Mouse (Mus musculus) kidney, embryonic 14.5 days (tissue): ENCODE results near the gene Rnf34. TPM values are rescaled to one million over a fixed set of nuclear protein-coding genes. Genes with fewer than 3 reads are reported as not detected.
A peak's percentile ranks its signal among the peaks of the same experiment; 100 is the strongest.

Experiments
- ATAC-seq: fragments of 200-750 bp; cut with Nextera tagmentation; 2 replicates; pipeline ENCODE4 v1.8.0; 2017; ENCODE audit warnings: moderate number of reproducible peaks, mild to moderate bottlenecking, moderate TSS enrichment, moderate library complexity; ENCODE audit not compliant: low FRiP score, low TSS enrichment
- H3K27ac ChIP-seq: fragments of 300-500 bp; sonication (generic); 2 replicates; pipeline ENCODE4 v1.5.1; 2014; ENCODE audit warnings: low read depth, mild to moderate bottlenecking, low read length, moderate library complexity, mixed read lengths
- H3K27me3 ChIP-seq: fragments of 300-500 bp; sonication (generic); 2 replicates; pipeline ENCODE4 v1.6.1; 2014; ENCODE audit warnings: mild to moderate bottlenecking, low read length; ENCODE audit not compliant: control insufficient read depth, insufficient read depth
- H3K36me3 ChIP-seq: fragments of 300-500 bp; sonication (generic); 2 replicates; pipeline ENCODE4 v1.6.1; 2014; ENCODE audit warnings: low read length, mixed read lengths; ENCODE audit not compliant: control insufficient read depth, insufficient read depth
- H3K4me1 ChIP-seq: fragments of 300-500 bp; sonication (generic); 2 replicates; pipeline ENCODE4 v1.6.1; 2014; ENCODE audit warnings: low read length, mixed read lengths; ENCODE audit not compliant: control insufficient read depth, insufficient read depth
- H3K4me2 ChIP-seq: fragments of 300-500 bp; sonication (generic); replicated peaks from 2 replicates; pipeline ENCODE4 v1.6.1; 2014; ENCODE audit warnings: low read depth, mild to moderate bottlenecking, low read length
- H3K4me3 ChIP-seq: fragments of 300-500 bp; sonication (generic); 2 replicates; pipeline ENCODE4 v1.5.1; 2014; ENCODE audit warnings: mild to moderate bottlenecking, low read length
- H3K9ac ChIP-seq: fragments of 300-500 bp; sonication (generic); 2 replicates; pipeline ENCODE4 v1.6.1; 2014; ENCODE audit warnings: low read depth, mild to moderate bottlenecking, low read length, moderate library complexity
- H3K9me3 ChIP-seq: fragments of 300-500 bp; sonication (generic); 2 replicates; pipeline ENCODE4 v1.6.1; 2016; ENCODE audit warnings: low read length; ENCODE audit not compliant: control insufficient read depth
- WGBS: fragments of 180-500 bp; shearing (Covaris S2); extraction: QIAGEN DNeasy Blood & Tissue Kit; methylation state at CpG from one replicate; pipeline ENCODE4 v1.1.7; 2014; 5-methylcytosine and 5-hydroxymethylcytosine counted together
- polyA plus RNA-seq: library from polyadenylated mRNA; unstranded; fragments of >200 nt; fragmentation: Nextera tagmentation; extraction: Ambion mirVana; gene quantifications from 2 replicates; pipeline ENCODE4 v1.2.1, GENCODE M21; 2014

The Rnf34 gene
- polyA plus RNA-seq, 1 experiment from 2014 or later: 33.4 TPM

GRCm38 (mm10) chr5:122881313-122881712 is 31.5 kb downstream of the Rnf34 start:
- WGBS: 46% methylated on average over 5 of the region's 5 CpGs
- peak; percentile 74 for ATAC-seq
- peaks cover 13% of the 10 kb centered on the region for H3K4me1 ChIP-seq
- no peaks in the 10 kb centered on the region for H3K9me3 ChIP-seq
- no peak overlapping the region for H3K9ac ChIP-seq
- no peak overlapping the region for H3K4me3 ChIP-seq
- peaks cover 68% of the 10 kb centered on the region for H3K36me3 ChIP-seq
- H3K27me3 ChIP-seq: no peaks in the 10 kb centered on the region
- H3K27ac ChIP-seq: no peak overlapping the region
- no peak overlapping the region for H3K4me2 ChIP-seq

- WGBS: 92% methylated on average over 18 of the region's 18 CpGs
- Histone ChIP-seq H3K27ac (no peak overlapping the region), H3K9ac (no peak overlapping the region), H3K4me1 (peaks cover 13% of the 10 kb centered on the region), H3K27me3 (no peaks in the 10 kb centered on the region), H3K36me3 (peaks cover 58% of the 10 kb centered on the region), H3K9me3 (no peaks in the 10 kb centered on the region), H3K4me2 (no peak overlapping the region), H3K4me3 (no peak overlapping the region)
- ATAC-seq: no peak
These were observed 32.6 kb downstream of the Rnf34 start for GRCm38 (mm10) chr5:122882256-122883050.

- no peaks in the 10 kb centered on the region for H3K9me3 ChIP-seq
- H3K27ac ChIP-seq: no peak overlapping the region
- H3K27me3 ChIP-seq: no peaks in the 10 kb centered on the region
- H3K4me2 ChIP-seq: no peak overlapping the region
- H3K9ac ChIP-seq: no peak overlapping the region
- peaks cover 18% of the 10 kb centered on the region for H3K4me1 ChIP-seq
- ATAC-seq: no peak
- H3K36me3 ChIP-seq: peaks cover 50% of the 10 kb centered on the region
- H3K4me3 ChIP-seq: no peak overlapping the region
- WGBS: 77% methylated on average over 9 of the region's 9 CpGs
These were observed 33.4 kb downstream of the Rnf34 start for GRCm38 (mm10) chr5:122883237-122883636.

GRCm38 (mm10) chr5:122883652-122884235 is 33.9 kb downstream of the Rnf34 start:
- 54% methylated on average over 2 of the region's 2 CpGs for WGBS
- H3K4me3 ChIP-seq: no peak overlapping the region
- peaks cover 45% of the 10 kb centered on the region for H3K36me3 ChIP-seq
- 0 out of 2 replicates have a peak overlapping the region, but pooled peaks have one; percentile 7 for H3K27ac ChIP-seq
- no peak overlapping the region for H3K4me2 ChIP-seq
- no peaks in the 10 kb centered on the region for H3K9me3 ChIP-seq
- H3K9ac ChIP-seq: no peak overlapping the region
- H3K4me1 ChIP-seq: peaks cover 23% of the 10 kb centered on the region
- no peak for ATAC-seq
- H3K27me3 ChIP-seq: no peaks in the 10 kb centered on the region

- no peak overlapping the region for H3K9ac ChIP-seq
- no peak for ATAC-seq
- H3K9me3 ChIP-seq: no peaks in the 10 kb centered on the region
- WGBS: 44% methylated on average over 7 of the region's 7 CpGs
- no peak overlapping the region for H3K4me3 ChIP-seq
- H3K27ac ChIP-seq: no peak overlapping the region
- H3K27me3 ChIP-seq: no peaks in the 10 kb centered on the region
- H3K36me3 ChIP-seq: peaks cover 35% of the 10 kb centered on the region
- H3K4me1 ChIP-seq: peaks cover 28% of the 10 kb centered on the region
- no peak overlapping the region for H3K4me2 ChIP-seq
These were observed 34.9 kb downstream of the Rnf34 start for GRCm38 (mm10) chr5:122884594-122885348.

GRCm38 (mm10) chr5:122887033-122887432 is 37.2 kb downstream of the Rnf34 start:
- Histone ChIP-seq H3K27ac (no peak overlapping the region), H3K4me1 (peaks cover 28% of the 10 kb centered on the region), H3K9me3 (no peaks in the 10 kb centered on the region), H3K36me3 (peaks cover 12% of the 10 kb centered on the region), H3K9ac (no peak overlapping the region), H3K4me3 (no peak overlapping the region), H3K27me3 (no peaks in the 10 kb centered on the region), H3K4me2 (no peak overlapping the region)
- ATAC-seq: no peak
- WGBS: 86% methylated on average over 9 of the region's 9 CpGs

- H3K27ac ChIP-seq: no peak overlapping the region
- no peaks in the 10 kb centered on the region for H3K9me3 ChIP-seq
- peaks cover 4% of the 10 kb centered on the region; the same call in 1 of the 2 replicates for H3K36me3 ChIP-seq
- H3K9ac ChIP-seq: no peak overlapping the region
- no peaks in the 10 kb centered on the region for H3K27me3 ChIP-seq
- 38% methylated on average over 8 of the region's 8 CpGs for WGBS
- H3K4me1 ChIP-seq: peaks cover 28% of the 10 kb centered on the region
- peak; percentile 59; the same call in 1 of the 2 replicates for ATAC-seq
- H3K4me3 ChIP-seq: no peak overlapping the region
- H3K4me2 ChIP-seq: no peak overlapping the region
These were observed 38.2 kb downstream of the Rnf34 start for GRCm38 (mm10) chr5:122887926-122888611.

- H3K4me2 ChIP-seq: no peak overlapping the region
- H3K4me3 ChIP-seq: no peak overlapping the region
- 78% methylated on average over 16 of the region's 16 CpGs for WGBS
- H3K27me3 ChIP-seq: no peaks in the 10 kb centered on the region
- H3K9ac ChIP-seq: no peak overlapping the region
- no peak overlapping the region for H3K27ac ChIP-seq
- H3K9me3 ChIP-seq: no peaks in the 10 kb centered on the region
- no peaks in the 10 kb centered on the region for H3K36me3 ChIP-seq
- H3K4me1 ChIP-seq: peaks cover 28% of the 10 kb centered on the region
- ATAC-seq: no peak
These were observed 38.9 kb downstream of the Rnf34 start for GRCm38 (mm10) chr5:122888612-122889214.
